Mouse (Mus musculus): ENCODE measurements around the gene Plppr2.

Plppr2 gene

GRCm38 (mm10) chr9:21932445-21933137 lies 4.2 kb upstream of the Plppr2 start:
- no peak for DNase-seq

GRCm38 (mm10) chr9:21934021-21934420 lies 2.8 kb upstream of the Plppr2 start:
- no peak for DNase-seq

- DNase-seq: no peak
These were observed 1.2 kb upstream of the Plppr2 start for GRCm38 (mm10) chr9:21935466-21936131.

GRCm38 (mm10) chr9:21937711-21938175 lies 910 bp downstream of the Plppr2 start:
- no peak for DNase-seq

- DNase-seq: no peak
These were observed 1.5 kb downstream of the Plppr2 start for GRCm38 (mm10) chr9:21938234-21938855.

GRCm38 (mm10) chr9:21943046-21943445 lies 6.2 kb downstream of the Plppr2 start:
- no peak for DNase-seq

GRCm38 (mm10) chr9:21943638-21944037 lies 6.8 kb downstream of the Plppr2 start:
- no peak for DNase-seq

- DNase-seq: no peak
These were observed 7.4 kb downstream of the Plppr2 start for GRCm38 (mm10) chr9:21944267-21944666.

GRCm38 (mm10) chr9:21947540-21948130 lies 10.8 kb downstream of the Plppr2 start:
- DNase-seq: no peak

GRCm38 (mm10) chr9:21948146-21948545 lies 11.3 kb downstream of the Plppr2 start:
- DNase-seq: no peak

GRCm38 (mm10) chr9:21948790-21949189 lies 12.0 kb downstream of the Plppr2 start:
- no peak for DNase-seq

GRCm38 (mm10) chr9:21950322-21950721 lies 13.5 kb downstream of the Plppr2 start:
- DNase-seq: peak; percentile 72

- no peak for DNase-seq
These were observed 15.1 kb downstream of the Plppr2 start for GRCm38 (mm10) chr9:21951977-21952376.

- DNase-seq: no peak
These were observed 16.8 kb downstream of the Plppr2 start for GRCm38 (mm10) chr9:21953600-21953999.

- no peak for DNase-seq
These were observed 17.8 kb downstream of the Plppr2 start for GRCm38 (mm10) chr9:21954635-21955034.

GRCm38 (mm10) chr9:21955225-21955569 lies 18.4 kb downstream of the Plppr2 start:
- no peak for DNase-seq

GRCm38 (mm10) chr9:21955570-21956281 lies 18.9 kb downstream of the Plppr2 start, which contains the start of gene Swsap1:
TSS of gene Swsap1 (plus strand) at chr9:21955755.
- peak; percentile 98 for DNase-seq

GRCm38 (mm10) chr9:21958372-21958771 lies 21.5 kb downstream of the Plppr2 start:
- no peak for DNase-seq

GRCm38 (mm10) chr9:21959244-21959643 lies 22.4 kb downstream of the Plppr2 start:
- DNase-seq: no peak

GRCm38 (mm10) chr9:21960135-21960534 lies 23.3 kb downstream of the Plppr2 start:
- DNase-seq: no peak

GRCm38 (mm10) chr9:21960558-21961208 lies 23.9 kb downstream of the Plppr2 start:
- no peak for DNase-seq

- DNase-seq: no peak
These were observed 24.6 kb downstream of the Plppr2 start for GRCm38 (mm10) chr9:21961366-21961980.
